Mouse (Mus musculus) olfactory bulb, adult 2 months (tissue): ENCODE measurements around the gene Npnt.

Source experiments
- CTCF ChIP-seq: fragments of 200-500 bp; IDR thresholded peaks from 2 replicates; pipeline ENCODE4 v1.5.1; 2012; ENCODE audit warnings: low read depth, mild to moderate bottlenecking, low read length, moderate library complexity; ENCODE audit not compliant: insufficient read depth
- POLR2A ChIP-seq: fragments of 200-500 bp; IDR thresholded peaks from 2 replicates; pipeline ENCODE4 v1.6.1; 2012; ENCODE audit warnings: mild to moderate bottlenecking, low read depth, low read length, moderate library complexity; ENCODE audit not compliant: insufficient read depth

- no peak for TF ChIP-seq CTCF
- TF ChIP-seq POLR2A: no peak
Measured at GRCm38 (mm10) chr3:132919240-132919639, 30.9 kb downstream of the Npnt start.
